Mouse (Mus musculus): ENCODE data around the gene Mfsd12.

Mfsd12 gene

GRCm38 (mm10) chr10:81403511-81403910, 46.2 kb downstream of the Mfsd12 start:
- peaks cover 42% of the 10 kb centered on the region for H3K36me3 ChIP-seq (ENCODE audit: insufficient read depth, low read length)
- H3K4me3 ChIP-seq (replicated peaks; ENCODE audit: low read length), result peak overlapping the region; percentile 69
- peaks cover 96% of the 10 kb centered on the region for H3K4me1 ChIP-seq (replicated peaks; ENCODE audit: low read depth, low read length)
- no peaks in the 10 kb centered on the region for H3K9me3 ChIP-seq (ENCODE audit: low read length)
- H3K27me3 ChIP-seq (ENCODE audit: insufficient read depth, low read length), result 0 out of 2 replicates have a peak, but pooled peaks cover 8% of the 10 kb centered on the region
- TF ChIP-seq CTCF (conservative IDR thresholded peaks at IDR 0.05; ENCODE audit: low read length), result no peak
- no peak for TF ChIP-seq POU5F1 (IDR thresholded peaks at IDR 0.05; ENCODE audit: borderline replicate concordance, low read length)
- TF ChIP-seq NANOG (IDR thresholded peaks at IDR 0.05; ENCODE audit: borderline replicate concordance, low read length), result no peak

- H3K4me3 ChIP-seq (replicated peaks; ENCODE audit: low read length), result peak overlapping the region; percentile 69
- H3K9me3 ChIP-seq (ENCODE audit: low read length), result no peaks in the 10 kb centered on the region
- no peak for TF ChIP-seq POU5F1 (IDR thresholded peaks at IDR 0.05; ENCODE audit: borderline replicate concordance, low read length)
- no peak for TF ChIP-seq NANOG (IDR thresholded peaks at IDR 0.05; ENCODE audit: borderline replicate concordance, low read length)
- TF ChIP-seq CTCF (conservative IDR thresholded peaks at IDR 0.05; ENCODE audit: low read length), result no peak
- peaks cover 42% of the 10 kb centered on the region for H3K36me3 ChIP-seq (ENCODE audit: insufficient read depth, low read length)
- peaks cover 97% of the 10 kb centered on the region for H3K4me1 ChIP-seq (replicated peaks; ENCODE audit: low read depth, low read length)
- H3K27me3 ChIP-seq (ENCODE audit: insufficient read depth, low read length), result 0 out of 2 replicates have a peak, but pooled peaks cover 8% of the 10 kb centered on the region
Observed at GRCm38 (mm10) chr10:81404082-81404481, 46.8 kb downstream of the Mfsd12 start.

GRCm38 (mm10) chr10:81404720-81405119, 47.4 kb downstream of the Mfsd12 start:
- Histone ChIP-seq H3K9me3 (ENCODE audit: low read length) (no peaks in the 10 kb centered on the region), H3K4me3 (replicated peaks; ENCODE audit: low read length) (peak overlapping the region; percentile 69), H3K27me3 (ENCODE audit: insufficient read depth, low read length) (0 out of 2 replicates have a peak, but pooled peaks cover 8% of the 10 kb centered on the region), H3K4me1 (replicated peaks; ENCODE audit: low read depth, low read length) (peaks cover 97% of the 10 kb centered on the region), H3K36me3 (ENCODE audit: insufficient read depth, low read length) (peaks cover 35% of the 10 kb centered on the region)
- no peak for TF ChIP-seq POU5F1 (IDR thresholded peaks at IDR 0.05; ENCODE audit: borderline replicate concordance, low read length)
- no peak for TF ChIP-seq CTCF (conservative IDR thresholded peaks at IDR 0.05; ENCODE audit: low read length)

- Histone ChIP-seq H3K4me3 (replicated peaks; ENCODE audit: low read length) (no peak overlapping the region), H3K9me3 (ENCODE audit: low read length) (no peaks in the 10 kb centered on the region), H3K27me3 (ENCODE audit: insufficient read depth, low read length) (0 out of 2 replicates have a peak, but pooled peaks cover 8% of the 10 kb centered on the region), H3K36me3 (ENCODE audit: insufficient read depth, low read length) (peaks cover 30% of the 10 kb centered on the region), H3K4me1 (replicated peaks; ENCODE audit: low read depth, low read length) (peaks cover 97% of the 10 kb centered on the region)
- TF ChIP-seq NANOG (IDR thresholded peaks at IDR 0.05; ENCODE audit: borderline replicate concordance, low read length) (no peak), POU5F1 (IDR thresholded peaks at IDR 0.05; ENCODE audit: borderline replicate concordance, low read length) (no peak), CTCF (conservative IDR thresholded peaks at IDR 0.05; ENCODE audit: low read length) (peak; percentile 92)
Observed at GRCm38 (mm10) chr10:81405588-81406201, 48.4 kb downstream of the Mfsd12 start.

- H3K36me3 ChIP-seq (ENCODE audit: insufficient read depth, low read length), result peaks cover 41% of the 10 kb centered on the region
- peaks cover 98% of the 10 kb centered on the region for H3K4me1 ChIP-seq (replicated peaks; ENCODE audit: low read depth, low read length)
- no peak for TF ChIP-seq NANOG (IDR thresholded peaks at IDR 0.05; ENCODE audit: borderline replicate concordance, low read length)
- no peak for TF ChIP-seq POU5F1 (IDR thresholded peaks at IDR 0.05; ENCODE audit: borderline replicate concordance, low read length)
- no peak for TF ChIP-seq CTCF (conservative IDR thresholded peaks at IDR 0.05; ENCODE audit: low read length)
- no peaks in the 10 kb centered on the region for H3K9me3 ChIP-seq (ENCODE audit: low read length)
- H3K4me3 ChIP-seq (replicated peaks; ENCODE audit: low read length), result peak overlapping the region; percentile 66
- 0 out of 2 replicates have a peak, but pooled peaks cover 8% of the 10 kb centered on the region for H3K27me3 ChIP-seq (ENCODE audit: insufficient read depth, low read length)
Observed at GRCm38 (mm10) chr10:81406504-81407440, 49.5 kb downstream of the Mfsd12 start.

- Histone ChIP-seq H3K27me3 (ENCODE audit: insufficient read depth, low read length) (0 out of 2 replicates have a peak, but pooled peaks cover 8% of the 10 kb centered on the region), H3K4me3 (replicated peaks; ENCODE audit: low read length) (peak overlapping the region; percentile 66), H3K9me3 (ENCODE audit: low read length) (no peaks in the 10 kb centered on the region), H3K36me3 (ENCODE audit: insufficient read depth, low read length) (peaks cover 49% of the 10 kb centered on the region), H3K4me1 (replicated peaks; ENCODE audit: low read depth, low read length) (peaks cover 99% of the 10 kb centered on the region)
- TF ChIP-seq POU5F1 (IDR thresholded peaks at IDR 0.05; ENCODE audit: borderline replicate concordance, low read length), result no peak
- TF ChIP-seq CTCF (conservative IDR thresholded peaks at IDR 0.05; ENCODE audit: low read length), result no peak
- no peak for TF ChIP-seq NANOG (IDR thresholded peaks at IDR 0.05; ENCODE audit: borderline replicate concordance, low read length)
Observed at GRCm38 (mm10) chr10:81407539-81408423, 50.5 kb downstream of the Mfsd12 start.

GRCm38 (mm10) chr10:81408424-81408729, 51.1 kb downstream of the Mfsd12 start:
- peak overlapping the region; percentile 66 for H3K4me3 ChIP-seq (replicated peaks; ENCODE audit: low read length)
- H3K4me1 ChIP-seq (replicated peaks; ENCODE audit: low read depth, low read length), result peaks cover 99% of the 10 kb centered on the region
- H3K27me3 ChIP-seq (ENCODE audit: insufficient read depth, low read length), result 0 out of 2 replicates have a peak, but pooled peaks cover 8% of the 10 kb centered on the region
- H3K36me3 ChIP-seq (ENCODE audit: insufficient read depth, low read length), result peaks cover 55% of the 10 kb centered on the region
- TF ChIP-seq NANOG (IDR thresholded peaks at IDR 0.05; ENCODE audit: borderline replicate concordance, low read length) (no peak), POU5F1 (IDR thresholded peaks at IDR 0.05; ENCODE audit: borderline replicate concordance, low read length) (no peak), CTCF (conservative IDR thresholded peaks at IDR 0.05; ENCODE audit: low read length) (no peak)
- H3K9me3 ChIP-seq (ENCODE audit: low read length), result no peaks in the 10 kb centered on the region
